In genomic region chr6:54969801-54970200, GRCm38 (mm10) we compare ENCODE assay signal across 23 mouse cellular contexts. TPM values are rescaled to one million over a fixed set of nuclear protein-coding genes. Genes with fewer than 3 reads are reported as not detected.
DNase-seq lines count a peak whose midpoint lies in the region; ATAC-seq and TF ChIP-seq lines count a peak whose summit lies in the region.
"Had no signal": no experiment of that assay in that cellular context is flagged by ENCODE, and none has a peak within 500 bp of the region (broad histone marks: within the 10 kb centered on the region; RNA-seq: fewer than 3 reads in every experiment).

No protein-coding gene starts in this region.

- WGBS in heart, embryonic 11.5 days (ENCODE audit: insufficient replicate concordance): 67% methylated on average over 2 of the region's 2 CpGs
- WGBS in lung, adult 2 months: 34% methylated on average over 2 of the region's 2 CpGs

- TF ChIP-seq POLR2A in lung, adult 2 months (IDR thresholded peaks at IDR 0.05; ENCODE audit: borderline replicate concordance, extremely low read depth, low read depth, low read length): no peak

- peak; percentile 30 for DNase-seq in adrenal gland, postnatal 10 days
- no peak for DNase-seq in adrenal gland, postnatal 4 days (ENCODE audit: low spot score in 2 of 2)
- peak; percentile 91 for DNase-seq in heart, adult 11 months
- DNase-seq in lung, adult 2 months: no peak
- DNase-seq in lung, postnatal 14 days: no peak
- DNase-seq in layer of hippocampus, postnatal 14 days (ENCODE audit: low spot score in 2 of 2): no peak
- DNase-seq: adrenal gland, postnatal 14 days; cerebellum, adult 18-20 months; cerebellum, adult 9-10 months; cerebellum, postnatal 14 days; heart, postnatal 14 days; heart, postnatal 4 days had no signal

- no peak overlapping the region for H3K4me3 ChIP-seq in heart, embryonic 11.5 days (ENCODE audit: low read depth, low read length)
- peak overlapping the region; percentile 25 for H3K4me3 ChIP-seq in lung, adult 2 months (replicated peaks; ENCODE audit: extremely low read depth, low read depth, low read length)
- H3K4me3 ChIP-seq: forebrain, embryonic 10.5 days; forebrain, embryonic 13.5 days; heart, embryonic 12.5 days; heart, embryonic 15.5 days had no signal

- no peak for TF ChIP-seq CTCF in lung, adult 2 months (IDR thresholded peaks at IDR 0.05; ENCODE audit: insufficient read depth, low read length)

- no peak overlapping the region for H3K4me2 ChIP-seq in heart, embryonic 11.5 days
- H3K4me2 ChIP-seq: forebrain, embryonic 13.5 days; heart, embryonic 12.5 days; heart, embryonic 15.5 days; hindbrain, embryonic 14.5 days had no signal

- no peaks in the 10 kb centered on the region for H3K36me3 ChIP-seq in heart, embryonic 11.5 days (ENCODE audit: control insufficient read depth, insufficient read depth, low read length)
- H3K36me3 ChIP-seq: forebrain, embryonic 10.5 days; heart, embryonic 12.5 days; heart, embryonic 15.5 days had no signal

- ATAC-seq in heart, embryonic 11.5 days (replicated peaks; ENCODE audit: insufficient number of reproducible peaks, low FRiP score, low TSS enrichment): no peak
- ATAC-seq: activated CD4-positive, CD25-positive, alpha-beta regulatory T cell, adult 4 months; forebrain, embryonic 13.5 days; forebrain, embryonic 16.5 days; hindbrain, postnatal 0 days; inflammation-experienced regulatory T-cells, adult 6 months; intestine, embryonic 16.5 days had no signal

- peaks cover 3% of the 10 kb centered on the region; the same call in 1 of the 2 replicates for H3K4me1 ChIP-seq in heart, embryonic 11.5 days (ENCODE audit: control insufficient read depth, insufficient read depth, low read length)
- H3K4me1 ChIP-seq in lung, adult 2 months (ENCODE audit: control insufficient read depth, insufficient read depth, low read length): peaks cover 18% of the 10 kb centered on the region
- H3K4me1 ChIP-seq: heart, embryonic 12.5 days; heart, embryonic 15.5 days had no signal

- no peaks in the 10 kb centered on the region for H3K9me3 ChIP-seq in heart, embryonic 11.5 days (replicated peaks; ENCODE audit: control insufficient read depth, low read length)
- H3K9me3 ChIP-seq: forebrain, embryonic 10.5 days; forebrain, embryonic 13.5 days; heart, embryonic 12.5 days; heart, embryonic 15.5 days had no signal

- H3K9ac ChIP-seq in heart, embryonic 11.5 days (ENCODE audit: low read depth, low read length): no peak overlapping the region
- H3K9ac ChIP-seq: forebrain, embryonic 13.5 days; heart, embryonic 12.5 days; heart, embryonic 15.5 days; hindbrain, embryonic 14.5 days had no signal

- no peak overlapping the region for H3K27ac ChIP-seq in heart, embryonic 11.5 days (ENCODE audit: low read depth, low read length)
- H3K27ac ChIP-seq: forebrain, embryonic 10.5 days; forebrain, embryonic 13.5 days; heart, embryonic 15.5 days; hindbrain, embryonic 14.5 days; hindbrain, postnatal 0 days had no signal

- peaks cover 19% of the 10 kb centered on the region for H3K27me3 ChIP-seq in heart, embryonic 11.5 days (ENCODE audit: control insufficient read depth, insufficient read depth, low read length)

RNA-seq across cellular contexts. Expression of gene Nod1, which starts 2.6 kb away (rescaled TPM):
- total RNA-seq in adrenal gland, postnatal 10 days (2021): 10 to 100 TPM in 1 of 2 experiments, 1 to 10 TPM in 1; 8.9 to 13.7 TPM
- total RNA-seq in adrenal gland, postnatal 4 days (2021): 1 to 10 TPM; 9.1 to 9.8 TPM
- polyA plus RNA-seq in heart, embryonic 11.5 days (2014; fragmentation: Nextera tagmentation; extraction: Ambion mirVana): 2.3 and 3.2 TPM in 2 replicates
- 66.0 and 85.2 TPM in 2 replicates for polyA plus RNA-seq in lung, adult 2 months (2012; rRNA removed)
- total RNA-seq in layer of hippocampus, postnatal 14 days (2021): 1 to 10 TPM; 4.3 to 5.6 TPM

RNA-seq across cellular contexts. Expression of gene Ggct, which starts 22.9 kb away (rescaled TPM):
- total RNA-seq in adrenal gland, postnatal 10 days (2021): 1 to 10 TPM; 8.3 to 9.2 TPM
- total RNA-seq in adrenal gland, postnatal 4 days (2021): 10 to 100 TPM in 1 of 2 experiments, 1 to 10 TPM in 1; 7.1 to 13.2 TPM
- 6.0 and 6.3 TPM in 2 replicates for polyA plus RNA-seq in heart, embryonic 11.5 days (2014; fragmentation: Nextera tagmentation; extraction: Ambion mirVana)
- polyA plus RNA-seq in lung, adult 2 months (2012; rRNA removed): 1.4 and 2.4 TPM in 2 replicates
- total RNA-seq in layer of hippocampus, postnatal 14 days (2021): 10 to 100 TPM; 33.3 to 42.4 TPM

Comparison
In these comparisons a context has a peak if more than half of its experiments do, and no peak if none do; other contexts are left out.
1. DNase-seq: peak in adrenal gland, postnatal 10 days (single experiment) and heart, adult 11 months (single experiment); none in adrenal gland, postnatal 4 days (0 of 2), lung, adult 2 months (single experiment), lung, postnatal 14 days (single experiment) and layer of hippocampus, postnatal 14 days (0 of 2).